Mouse (Mus musculus) MEL-GATA-1-ER (cell line): Measurements from ENCODE around the gene Gm21170.
"Not testable (repeated sequence)": the region's sequence is repeated elsewhere in the genome, so short reads cannot be mapped to it uniquely, and the experiment has no call there.

Experiments used
- DNase-seq: peaks from one replicate; pipeline ENCODE4 v3.0.0-alpha.2; 2012; ENCODE audit warnings: low read depth; ENCODE audit errors: extremely low read depth

Gene Gm21170

GRCm38 (mm10) chrY:47690998-47691397 lies at the start of gene Gm21170:
TSS of gene Gm21170 (minus strand) at chrY:47691098.
- not testable (repeated sequence) for DNase-seq
